Mouse (Mus musculus) intestine, embryonic 14.5 days (tissue): ENCODE data around the gene Kif16b. TPM values are rescaled to one million over a fixed set of nuclear protein-coding genes. Genes with fewer than 3 reads are reported as not detected.
A peak's percentile ranks its signal among the peaks of the same experiment; 100 is the strongest.

Experiments
- ATAC-seq: fragments of 200-750 bp; cut with Nextera tagmentation; replicated peaks from 2 replicates; pipeline ENCODE4 v1.8.0; 2017; ENCODE audit warnings: low read depth, moderate number of reproducible peaks, moderate TSS enrichment, moderate library complexity; ENCODE audit not compliant: low FRiP score, low TSS enrichment
- DNase-seq: peaks from one replicate; pipeline ENCODE4 v3.0.0-alpha.2; 2018; ENCODE audit warnings: low spot score
- H3K27ac ChIP-seq: fragments of 300-500 bp; sonication (generic); 2 replicates; pipeline ENCODE4 v1.5.1; 2014; ENCODE audit warnings: low read depth, mild to moderate bottlenecking, control low read depth
- H3K27me3 ChIP-seq: fragments of 300-500 bp; sonication (generic); replicated peaks from 2 replicates; pipeline ENCODE4 v1.6.1; 2014; ENCODE audit warnings: low read length, control low read depth; ENCODE audit not compliant: control insufficient read depth, insufficient read depth
- H3K36me3 ChIP-seq: fragments of 300-500 bp; sonication (generic); 2 replicates; pipeline ENCODE4 v1.6.1; 2014; ENCODE audit warnings: low read length, control low read depth; ENCODE audit not compliant: control insufficient read depth, insufficient read depth
- H3K4me1 ChIP-seq: fragments of 300-500 bp; sonication (generic); replicated peaks from 2 replicates; pipeline ENCODE4 v1.6.1; 2014; ENCODE audit warnings: low read length, control low read depth, mixed read lengths; ENCODE audit not compliant: control insufficient read depth, insufficient read depth
- H3K4me2 ChIP-seq: fragments of 300-500 bp; sonication (generic); 2 replicates; pipeline ENCODE4 v1.6.1; 2014; ENCODE audit warnings: low read length
- H3K4me3 ChIP-seq: fragments of 300-500 bp; sonication (generic); 2 replicates; pipeline ENCODE4 v1.5.1; 2014; ENCODE audit warnings: low read depth, low read length, control low read depth, mixed read lengths
- H3K9ac ChIP-seq: fragments of 300-500 bp; sonication (generic); 2 replicates; pipeline ENCODE4 v1.6.1; 2014; ENCODE audit warnings: mild to moderate bottlenecking, low read length
- H3K9me3 ChIP-seq: fragments of 300-500 bp; sonication (generic); 2 replicates; pipeline ENCODE4 v1.6.1; 2016; ENCODE audit warnings: low read length, control low read depth; ENCODE audit not compliant: control insufficient read depth
- WGBS: fragments of 180-500 bp; shearing (Covaris S2); extraction: QIAGEN DNeasy Blood & Tissue Kit; methylation state at CpG from one replicate; pipeline ENCODE4 v1.1.7; 2014; 5-methylcytosine and 5-hydroxymethylcytosine counted together
- polyA plus RNA-seq: library from polyadenylated mRNA; unstranded; fragments of >200 nt; fragmentation: Nextera tagmentation; extraction: Ambion mirVana; gene quantifications from 2 replicates; pipeline ENCODE4 v1.2.1, GENCODE M21; 2014

The Kif16b gene
- polyA plus RNA-seq, 1 experiment from 2014 or later, result 12.7 TPM

GRCm38 (mm10) chr2:142715186-142715911 is 186.0 kb downstream of the Kif16b start:
- no peak overlapping the region for H3K9ac ChIP-seq
- H3K36me3 ChIP-seq, result peaks cover 10% of the 10 kb centered on the region; the same call in 1 of the 2 replicates
- WGBS, result 22% methylated on average over 1 of the region's 1 CpGs
- no peak for ATAC-seq
- DNase-seq, result no peak
- H3K4me3 ChIP-seq, result no peak overlapping the region
- no peaks in the 10 kb centered on the region for H3K27me3 ChIP-seq
- no peak overlapping the region for H3K4me2 ChIP-seq
- no peaks in the 10 kb centered on the region for H3K9me3 ChIP-seq
- H3K27ac ChIP-seq, result no peak overlapping the region
- no peaks in the 10 kb centered on the region for H3K4me1 ChIP-seq

GRCm38 (mm10) chr2:142712727-142713126 is 188.6 kb downstream of the Kif16b start:
- DNase-seq (no peak), ATAC-seq (no peak)
- WGBS, result 91% methylated on average over 11 of the region's 11 CpGs
- H3K27ac ChIP-seq, result no peak overlapping the region
- H3K9me3 ChIP-seq, result no peaks in the 10 kb centered on the region
- no peak overlapping the region for H3K9ac ChIP-seq
- no peaks in the 10 kb centered on the region for H3K27me3 ChIP-seq
- no peak overlapping the region for H3K4me2 ChIP-seq
- H3K4me1 ChIP-seq, result no peaks in the 10 kb centered on the region
- H3K4me3 ChIP-seq, result no peak overlapping the region
- peaks cover 10% of the 10 kb centered on the region; the same call in 1 of the 2 replicates for H3K36me3 ChIP-seq

GRCm38 (mm10) chr2:142709326-142709725 is 192.0 kb downstream of the Kif16b start:
- Histone ChIP-seq H3K4me2 (no peak overlapping the region), H3K4me3 (no peak overlapping the region), H3K36me3 (peaks cover 10% of the 10 kb centered on the region), H3K4me1 (no peaks in the 10 kb centered on the region), H3K9me3 (no peaks in the 10 kb centered on the region), H3K9ac (no peak overlapping the region), H3K27ac (no peak overlapping the region), H3K27me3 (no peaks in the 10 kb centered on the region)
- WGBS, result 72% methylated on average over 3 of the region's 3 CpGs
- DNase-seq, result no peak
- ATAC-seq, result no peak

GRCm38 (mm10) chr2:142700689-142701088 is 200.6 kb downstream of the Kif16b start:
- no peak for ATAC-seq
- 82% methylated on average over 4 of the region's 4 CpGs for WGBS
- no peak overlapping the region for H3K4me2 ChIP-seq

GRCm38 (mm10) chr2:142698650-142699049 is 202.7 kb downstream of the Kif16b start:
- DNase-seq (peak; percentile 20), ATAC-seq (no peak)
- WGBS, result 38% methylated on average over 3 of the region's 3 CpGs
- H3K4me1 ChIP-seq, result 0 out of 2 replicates have a peak, but pooled peaks cover 5% of the 10 kb centered on the region
- H3K36me3 ChIP-seq, result no peaks in the 10 kb centered on the region
- H3K9ac ChIP-seq, result no peak overlapping the region
- H3K27me3 ChIP-seq, result no peaks in the 10 kb centered on the region
- H3K4me3 ChIP-seq, result no peak overlapping the region
- no peaks in the 10 kb centered on the region for H3K9me3 ChIP-seq
- no peak overlapping the region for H3K4me2 ChIP-seq
- no peak overlapping the region for H3K27ac ChIP-seq

More at GRCm38 (mm10) chr2:142700689-142701088, 200.6 kb downstream of the Kif16b start:
- H3K9me3 ChIP-seq, result no peaks in the 10 kb centered on the region
- peak; percentile 44 for DNase-seq
- H3K27me3 ChIP-seq, result no peaks in the 10 kb centered on the region
- H3K27ac ChIP-seq, result no peak overlapping the region
- no peaks in the 10 kb centered on the region for H3K36me3 ChIP-seq
- no peak overlapping the region for H3K9ac ChIP-seq
- 0 out of 2 replicates have a peak, but pooled peaks cover 5% of the 10 kb centered on the region for H3K4me1 ChIP-seq
- no peak overlapping the region for H3K4me3 ChIP-seq

GRCm38 (mm10) chr2:142694936-142695331 is 206.4 kb downstream of the Kif16b start:
- WGBS, result 97% methylated on average over 1 of the region's 1 CpGs
- Histone ChIP-seq H3K9me3 (no peaks in the 10 kb centered on the region), H3K9ac (no peak overlapping the region), H3K4me2 (no peak overlapping the region), H3K36me3 (no peaks in the 10 kb centered on the region), H3K27ac (no peak overlapping the region), H3K4me3 (no peak overlapping the region), H3K4me1 (0 out of 2 replicates have a peak, but pooled peaks cover 5% of the 10 kb centered on the region), H3K27me3 (no peaks in the 10 kb centered on the region)
- no peak for DNase-seq
- no peak for ATAC-seq

GRCm38 (mm10) chr2:142694019-142694935 is 207.1 kb downstream of the Kif16b start:
- ATAC-seq, result no peak
- WGBS, result 83% methylated on average over 3 of the region's 3 CpGs
- H3K27ac ChIP-seq, result no peak overlapping the region
- H3K4me2 ChIP-seq, result no peak overlapping the region
- no peaks in the 10 kb centered on the region for H3K9me3 ChIP-seq
- H3K9ac ChIP-seq, result no peak overlapping the region
- H3K36me3 ChIP-seq, result no peaks in the 10 kb centered on the region
- H3K4me1 ChIP-seq, result 0 out of 2 replicates have a peak, but pooled peaks cover 5% of the 10 kb centered on the region
- no peak overlapping the region for H3K4me3 ChIP-seq
- DNase-seq, result no peak
- no peaks in the 10 kb centered on the region for H3K27me3 ChIP-seq

GRCm38 (mm10) chr2:142693461-142693860 is 207.9 kb downstream of the Kif16b start:
- Histone ChIP-seq H3K9ac (no peak overlapping the region), H3K36me3 (no peaks in the 10 kb centered on the region), H3K4me3 (no peak overlapping the region), H3K4me1 (0 out of 2 replicates have a peak, but pooled peaks cover 5% of the 10 kb centered on the region), H3K4me2 (no peak overlapping the region), H3K27me3 (no peaks in the 10 kb centered on the region), H3K27ac (no peak overlapping the region), H3K9me3 (no peaks in the 10 kb centered on the region)
- 87% methylated on average over 1 of the region's 1 CpGs for WGBS
- DNase-seq (no peak), ATAC-seq (no peak)
